Mouse (Mus musculus): Measurements from ENCODE around the gene Rer1.

Rer1 gene

GRCm38 (mm10) chr4:155074418-155074817, 11.8 kb downstream of the Rer1 start:
- ATAC-seq (ENCODE audit: low TSS enrichment), result no peak

DNA sequence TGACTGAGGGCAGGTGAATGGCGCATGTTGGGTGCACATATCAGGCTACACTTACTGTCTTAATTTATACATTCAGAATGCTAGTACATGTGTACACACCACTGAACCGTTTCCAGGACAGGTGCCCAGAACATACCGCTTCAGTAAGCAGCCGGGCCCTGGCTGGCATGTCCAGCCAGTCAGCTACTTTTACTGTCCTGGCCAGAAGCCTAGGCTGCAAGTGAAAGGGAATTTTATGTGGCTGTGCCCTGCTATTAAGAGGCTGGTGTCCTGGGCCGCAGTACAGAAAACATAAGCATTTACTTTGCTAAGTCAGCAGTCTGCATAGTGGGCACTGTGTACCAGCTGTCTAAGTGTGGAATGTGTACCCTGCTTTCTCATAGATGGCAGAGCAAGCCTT, 15.3 kb downstream of the Rer1 start:
- ATAC-seq (ENCODE audit: low TSS enrichment), result no peak

DNA sequence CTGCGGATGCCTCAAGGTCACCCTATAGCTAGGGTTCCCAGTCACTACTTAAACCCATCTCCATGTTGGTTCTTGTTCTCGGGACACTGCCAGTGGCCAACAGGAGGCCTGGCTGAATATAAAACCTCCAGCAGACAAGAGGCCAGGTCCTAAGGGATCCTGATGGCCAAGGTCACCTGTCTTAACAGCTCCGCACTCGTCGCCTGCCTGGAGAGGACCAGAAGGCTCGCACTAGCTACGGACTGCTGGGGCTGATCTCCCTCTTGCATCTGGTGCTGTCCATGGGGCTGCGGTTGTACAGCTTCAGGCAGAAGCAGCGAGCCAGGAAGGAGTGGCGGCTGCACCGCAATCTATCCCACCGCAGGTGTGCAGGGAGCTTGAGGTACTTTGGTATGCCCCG, 16.0 kb downstream of the Rer1 start:
- ATAC-seq (ENCODE audit: low TSS enrichment), result no peak

- ATAC-seq (ENCODE audit: low TSS enrichment), result no peak
Measured at GRCm38 (mm10) chr4:155069191-155069590, 17.0 kb downstream of the Rer1 start.

DNA sequence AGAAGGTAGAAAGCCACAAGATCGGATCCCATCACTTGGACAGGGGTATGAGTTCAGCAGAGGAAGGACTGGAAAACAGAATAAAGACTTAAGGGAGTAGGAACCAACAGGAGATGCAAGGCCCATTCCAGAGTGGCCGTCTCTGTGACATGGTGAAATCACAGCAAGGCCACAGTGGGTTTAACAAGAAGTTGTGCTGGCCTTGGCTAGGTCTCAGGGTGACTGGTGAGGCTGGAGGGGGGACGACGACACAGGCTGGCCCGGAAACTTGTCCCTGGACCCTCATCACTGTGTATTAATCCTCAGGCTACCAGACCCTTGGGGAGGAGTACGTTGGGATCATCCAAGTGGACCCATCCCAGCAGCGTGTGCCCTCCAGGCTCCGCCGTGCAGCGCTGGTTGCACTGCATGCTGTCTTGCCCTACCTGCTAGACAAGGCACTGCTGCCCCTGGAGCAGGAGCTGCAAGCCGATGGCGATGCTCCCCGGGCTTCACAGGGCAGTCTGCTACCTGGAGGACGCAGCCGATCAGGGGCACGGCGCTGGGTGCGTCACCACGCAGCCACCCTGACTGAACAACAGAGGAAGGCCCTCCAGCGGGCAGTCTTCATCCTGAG, 17.7 kb downstream of the Rer1 start:
- ATAC-seq (ENCODE audit: low TSS enrichment), result no peak

DNA sequence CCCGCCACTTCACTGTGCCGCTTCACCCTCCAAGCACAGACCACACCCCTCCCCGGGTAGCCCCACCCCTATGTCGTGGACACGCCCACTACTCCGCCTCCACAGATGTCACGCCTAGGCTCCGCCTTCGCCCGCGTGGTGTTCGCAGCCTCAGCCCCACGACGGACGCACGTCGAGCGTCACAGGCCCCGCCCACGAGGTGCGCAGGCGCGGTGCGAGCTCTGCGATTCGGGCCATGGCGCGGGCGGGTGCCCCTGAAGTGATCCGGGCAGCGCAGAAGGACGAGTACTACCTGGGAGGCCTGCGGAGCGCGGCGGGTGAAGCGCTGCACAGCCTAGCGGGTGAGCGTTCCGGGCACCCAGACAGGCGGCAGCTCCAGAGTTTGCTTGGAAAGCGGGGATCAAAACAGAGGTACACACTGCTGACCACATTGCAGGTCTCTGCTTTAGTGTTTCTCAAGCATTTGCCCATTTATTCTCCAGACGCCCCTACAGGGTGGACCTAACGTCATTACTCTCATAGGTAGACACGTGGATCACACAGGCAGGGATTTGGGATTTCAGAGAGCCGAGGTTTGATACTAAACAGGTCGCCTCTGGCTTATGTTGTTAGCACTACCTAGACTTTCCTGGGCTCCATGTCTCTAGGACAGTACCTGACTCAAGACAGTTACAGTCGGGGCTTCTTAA, 19.2 kb downstream of the Rer1 start, which contains the start of gene Pex10:
Gene Pex10 (plus strand): TSS at position 183 of the 689 bp plus-strand sequence.
- peak; percentile 76 for ATAC-seq (ENCODE audit: low TSS enrichment)

DNA sequence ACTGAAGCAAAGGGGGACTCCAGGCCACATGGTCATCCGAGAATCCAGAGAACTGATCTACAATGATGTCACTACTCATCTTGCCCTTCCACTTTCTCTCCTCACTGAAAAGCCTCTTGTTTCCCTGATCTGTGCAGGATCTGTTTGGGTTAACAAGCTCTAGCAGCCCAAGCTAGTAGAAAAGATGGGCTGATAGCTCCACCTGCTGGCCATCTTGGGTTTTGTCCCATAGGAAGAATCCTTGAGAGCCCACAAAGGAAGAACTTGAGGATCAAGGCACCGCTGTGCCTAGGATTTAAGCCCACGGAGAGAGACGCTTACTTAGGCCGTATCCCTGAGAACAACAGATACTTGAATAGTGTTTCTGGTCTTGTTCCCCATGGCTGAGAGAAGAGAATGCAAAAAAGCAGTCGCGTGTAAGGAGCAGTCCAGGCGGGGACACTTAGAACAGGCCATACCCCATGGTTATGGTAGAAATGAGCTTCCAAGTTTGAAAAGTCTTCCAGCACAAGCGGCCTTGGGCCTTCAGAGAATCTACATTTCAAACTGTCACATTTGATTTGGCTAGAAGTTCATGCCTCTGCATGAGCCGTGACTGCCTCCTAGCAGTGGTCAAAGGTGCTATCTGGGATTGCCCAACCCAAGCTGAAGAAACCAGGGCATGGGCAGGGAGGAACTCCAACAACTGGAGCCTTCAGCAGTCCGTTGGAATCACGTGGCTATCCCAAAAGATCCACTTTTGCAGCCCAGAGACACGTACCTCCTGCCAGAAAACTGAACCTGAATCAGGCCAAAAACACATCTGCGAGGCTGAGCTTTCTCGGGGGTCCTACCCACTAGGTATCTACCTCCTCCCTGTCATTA, 20.0 kb downstream of the Rer1 start:
- ATAC-seq (ENCODE audit: low TSS enrichment), result peak; percentile 47

DNA sequence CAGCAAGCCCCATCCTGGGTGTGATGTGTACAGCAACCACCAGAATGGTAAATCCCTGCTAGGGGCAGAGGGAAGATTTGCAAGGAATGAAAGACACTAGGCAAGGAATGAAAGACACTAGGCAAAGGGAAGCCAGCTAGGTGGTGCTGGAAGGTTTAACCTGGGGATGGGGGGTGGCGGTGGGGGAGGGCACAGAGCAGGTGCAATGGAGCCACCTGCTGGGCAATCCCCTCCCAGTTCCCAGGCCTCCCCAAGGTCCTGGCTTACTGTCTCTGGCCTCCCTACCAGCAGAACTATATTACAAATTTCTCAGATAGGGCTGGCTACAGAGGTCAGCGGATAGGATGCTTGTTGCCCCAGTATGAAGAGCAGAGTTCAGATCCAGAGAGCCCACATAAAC, 21.7 kb downstream of the Rer1 start:
- no peak for ATAC-seq (ENCODE audit: low TSS enrichment)

DNA sequence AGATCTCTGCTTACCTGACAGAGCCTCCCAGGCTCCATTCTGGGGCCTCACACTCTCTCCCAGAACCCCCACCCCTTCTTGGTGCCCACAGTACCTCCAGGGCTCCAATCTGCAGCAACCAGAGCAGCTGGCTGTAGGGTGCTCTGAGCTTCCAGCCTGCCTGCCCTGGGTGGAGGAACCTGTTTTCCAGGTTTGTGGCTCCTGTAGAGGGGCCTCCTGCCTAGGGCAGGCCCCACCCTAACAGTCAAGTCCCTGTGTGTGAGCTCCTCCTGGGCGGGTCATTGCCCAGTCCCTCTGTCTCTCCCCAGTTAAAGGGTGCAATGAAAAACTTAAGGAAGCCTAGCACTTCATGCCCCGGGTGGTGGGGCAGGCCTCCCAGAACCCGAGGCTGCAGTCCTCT, 22.3 kb downstream of the Rer1 start:
- ATAC-seq (ENCODE audit: low TSS enrichment), result no peak

- ATAC-seq (ENCODE audit: low TSS enrichment), result no peak
Measured at GRCm38 (mm10) chr4:155058325-155058724, 27.9 kb downstream of the Rer1 start.

DNA sequence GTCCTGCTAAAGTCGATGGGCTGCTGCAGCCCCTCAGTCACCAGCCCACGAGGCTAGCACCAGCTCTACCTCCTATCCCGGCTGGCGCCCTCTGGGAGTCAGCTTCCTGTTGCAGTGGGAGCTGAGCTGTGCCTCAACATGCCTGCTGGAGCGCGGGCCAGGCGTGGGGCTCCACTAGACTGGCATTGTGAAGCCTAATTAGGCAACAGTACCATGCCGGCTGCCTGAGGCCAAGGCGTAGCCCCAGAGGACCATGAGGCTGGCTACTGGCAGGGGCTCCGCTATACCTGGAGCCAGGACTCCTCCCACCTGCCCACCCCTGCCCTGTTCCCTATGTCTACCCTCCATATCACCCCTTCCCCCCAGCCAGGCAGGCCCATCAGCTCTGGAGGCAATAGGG, 29.5 kb downstream of the Rer1 start, which contains the start of gene Plch2:
Gene Plch2 (minus strand): TSS at position 61 of the 400 bp plus-strand sequence.
- no peak for ATAC-seq (ENCODE audit: low TSS enrichment)

DNA sequence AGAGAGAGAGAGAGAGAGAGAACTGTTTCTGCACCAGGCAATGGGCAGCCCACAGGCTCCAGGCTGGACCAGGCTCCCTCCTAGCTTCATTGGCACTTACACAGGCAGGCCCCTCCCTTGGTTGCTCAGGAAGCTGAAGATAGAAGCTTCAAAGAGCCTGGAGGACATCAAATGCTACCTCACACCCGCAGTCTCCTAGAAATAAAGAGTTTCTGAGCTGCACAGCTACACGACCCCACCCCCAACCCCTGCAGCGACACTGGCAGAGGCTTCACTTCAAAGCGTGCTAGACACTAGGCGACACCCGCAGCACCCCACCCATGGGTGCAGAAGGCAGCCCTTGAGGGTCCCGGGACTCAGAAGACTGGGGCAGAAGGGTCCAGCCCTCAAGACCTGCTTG, 36.1 kb downstream of the Rer1 start:
- ATAC-seq (ENCODE audit: low TSS enrichment), result no peak

DNA sequence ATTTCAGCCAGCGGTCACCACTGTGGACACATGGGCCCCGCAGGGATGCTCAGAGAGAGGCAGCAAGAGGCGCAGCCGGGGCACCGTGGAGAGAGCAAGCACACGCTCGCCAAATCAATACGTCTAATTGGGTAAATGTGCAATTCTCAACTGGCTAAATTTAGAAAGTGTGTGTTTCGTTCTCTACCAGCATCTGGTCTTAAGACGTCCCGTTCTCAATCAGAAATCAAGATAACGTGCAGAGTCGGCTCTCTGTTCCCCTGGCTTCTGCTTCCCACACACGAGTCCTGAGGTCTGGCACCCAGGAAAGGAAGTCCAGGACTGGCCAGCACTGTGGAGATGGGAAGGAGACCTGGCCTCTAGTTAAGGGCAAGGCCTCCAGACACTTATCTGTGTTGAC, 39.5 kb downstream of the Rer1 start:
- no peak for ATAC-seq (ENCODE audit: low TSS enrichment)

- ATAC-seq (ENCODE audit: low TSS enrichment), result no peak
Measured at GRCm38 (mm10) chr4:155043289-155043625, 42.9 kb downstream of the Rer1 start.

DNA sequence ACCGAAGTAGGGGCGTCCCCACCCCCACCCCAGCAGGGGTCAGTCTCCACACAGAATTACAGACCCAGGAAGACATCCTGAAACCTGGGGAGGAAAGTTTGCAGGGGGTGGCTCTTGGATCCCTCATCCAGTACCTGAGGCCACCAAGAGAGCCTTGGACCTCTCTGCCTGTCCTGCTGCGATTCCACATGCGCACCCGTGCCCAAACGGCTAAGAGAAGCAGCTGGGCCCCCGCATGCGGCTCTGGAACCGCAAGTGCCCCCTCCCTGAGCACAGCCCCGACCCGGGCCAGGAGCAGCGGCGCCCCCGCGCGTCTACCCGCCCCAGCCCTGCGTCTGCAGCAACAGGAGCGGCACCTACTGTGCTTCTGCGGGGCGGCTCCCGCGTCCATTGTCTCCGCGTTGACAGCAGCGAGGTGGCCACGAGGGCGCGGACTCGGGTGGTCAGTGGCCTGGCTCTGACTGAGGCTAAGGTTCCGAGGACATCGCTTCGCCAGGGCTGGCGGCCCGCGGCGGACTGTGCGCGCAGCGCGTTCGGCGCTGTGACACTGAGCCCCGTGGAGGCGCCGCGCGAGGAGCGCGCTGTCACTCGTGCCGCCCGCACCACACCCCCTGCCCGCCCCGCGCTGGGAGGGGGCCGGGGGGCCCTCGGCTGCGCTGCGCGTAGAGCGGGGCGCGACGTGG, 43.4 kb downstream of the Rer1 start:
- ATAC-seq (ENCODE audit: low TSS enrichment), result 0 out of 2 replicates have a peak, but pooled peaks have one; percentile 19

GRCm38 (mm10) chr4:155040696-155041095, 45.5 kb downstream of the Rer1 start:
- peak; percentile 13; the same call in 1 of the 2 replicates for ATAC-seq (ENCODE audit: low TSS enrichment)

GRCm38 (mm10) chr4:155040197-155040596, 46.0 kb downstream of the Rer1 start:
- peak; percentile 64 for ATAC-seq (ENCODE audit: low TSS enrichment)

- peak; percentile 45 for ATAC-seq (ENCODE audit: low TSS enrichment)
Measured at GRCm38 (mm10) chr4:155034787-155035186, 51.4 kb downstream of the Rer1 start.

DNA sequence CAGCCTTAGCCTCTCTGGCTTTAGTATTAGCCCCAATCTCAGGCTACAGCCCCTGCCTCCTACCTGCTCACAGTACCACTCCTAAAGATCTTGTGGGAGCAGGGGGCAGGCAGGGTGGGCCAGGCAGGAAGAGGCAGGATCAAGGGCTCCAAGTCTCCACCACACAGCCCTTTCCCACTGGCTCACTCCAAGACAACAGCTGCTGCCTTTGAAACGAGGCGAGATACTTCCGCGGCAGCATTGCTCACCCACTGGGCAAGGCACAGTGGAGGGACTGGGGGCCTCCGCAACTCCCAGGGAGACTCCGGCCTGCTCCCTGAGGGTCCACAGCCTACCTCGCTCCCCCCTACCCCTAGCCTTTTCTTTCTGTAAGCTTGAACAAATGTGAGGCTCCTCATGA, 52.0 kb downstream of the Rer1 start:
- no peak for ATAC-seq (ENCODE audit: low TSS enrichment)

- ATAC-seq (ENCODE audit: low TSS enrichment), result no peak
Measured at GRCm38 (mm10) chr4:155033115-155033514, 53.1 kb downstream of the Rer1 start.

DNA sequence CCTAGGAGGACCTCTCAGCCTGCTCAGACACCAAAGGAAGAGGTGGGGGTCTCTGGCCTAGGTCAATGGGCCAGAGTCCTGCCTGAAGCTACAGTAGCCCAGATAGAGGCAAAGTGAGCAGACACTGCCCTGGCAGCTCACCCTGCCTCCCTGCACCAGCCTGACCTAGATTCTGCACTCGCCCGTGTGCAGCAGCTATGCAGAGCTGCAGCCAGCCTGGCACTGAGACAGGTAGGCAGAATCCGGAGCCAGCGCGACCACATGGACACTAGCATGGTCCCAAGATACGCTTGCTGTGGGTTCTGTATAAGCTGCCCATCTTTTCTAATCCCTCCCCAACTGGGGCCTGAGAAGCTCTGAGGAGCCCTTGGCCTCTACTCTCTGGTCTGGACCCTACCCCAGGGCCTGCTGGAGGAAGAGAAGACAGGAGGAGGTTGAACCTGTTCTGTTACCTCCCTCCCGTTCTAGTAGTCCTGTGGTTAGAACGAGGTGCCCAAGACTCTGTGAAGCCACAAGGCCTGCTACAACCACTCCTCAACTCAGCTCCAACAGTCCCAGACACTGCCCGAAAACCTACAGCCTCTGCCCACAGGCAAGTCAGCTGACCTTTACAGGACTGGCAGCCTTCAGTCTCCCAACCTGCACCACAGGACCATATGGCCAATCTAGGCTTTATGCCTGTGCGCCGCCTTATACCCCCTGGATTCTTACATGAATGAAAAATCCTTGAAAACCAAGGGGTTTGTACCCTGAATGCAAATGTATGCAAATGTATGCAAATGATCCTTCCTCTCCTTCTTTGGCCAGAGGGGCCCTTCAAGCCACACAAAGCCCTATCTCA, 61.8 kb downstream of the Rer1 start:
- peak; percentile 55 for ATAC-seq (ENCODE audit: low TSS enrichment)

Data from frontal cortex, adult (tissue).